Mouse (Mus musculus) kidney, postnatal 14 days (tissue): ENCODE results near the gene Kcnd3.

Experiments
- DNase-seq: peaks from one replicate; pipeline ENCODE4 v3.0.0; 2022; ENCODE audit warnings: mixed read lengths

The Kcnd3 gene

DNA sequence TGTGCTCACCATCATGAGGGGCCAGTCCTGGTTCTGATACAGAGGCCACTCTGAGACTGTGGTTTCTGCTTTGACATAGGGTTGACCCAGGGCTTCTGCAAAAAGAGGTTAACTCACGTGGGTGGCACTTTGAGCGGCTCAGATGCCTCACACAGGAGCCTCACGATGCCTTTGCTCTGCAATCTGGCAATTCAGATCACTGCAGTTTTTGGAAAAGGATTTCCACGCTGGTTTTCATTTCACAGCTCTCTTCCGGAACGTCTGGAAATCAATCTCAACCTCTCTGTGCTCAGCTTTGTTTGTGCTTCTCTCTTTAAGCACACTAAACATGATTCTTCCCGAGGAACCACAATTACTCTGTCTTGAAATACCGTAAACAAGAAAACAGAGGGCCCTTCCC lies 14.4 kb downstream of the Kcnd3 start:
- DNase-seq: no peak

DNA sequence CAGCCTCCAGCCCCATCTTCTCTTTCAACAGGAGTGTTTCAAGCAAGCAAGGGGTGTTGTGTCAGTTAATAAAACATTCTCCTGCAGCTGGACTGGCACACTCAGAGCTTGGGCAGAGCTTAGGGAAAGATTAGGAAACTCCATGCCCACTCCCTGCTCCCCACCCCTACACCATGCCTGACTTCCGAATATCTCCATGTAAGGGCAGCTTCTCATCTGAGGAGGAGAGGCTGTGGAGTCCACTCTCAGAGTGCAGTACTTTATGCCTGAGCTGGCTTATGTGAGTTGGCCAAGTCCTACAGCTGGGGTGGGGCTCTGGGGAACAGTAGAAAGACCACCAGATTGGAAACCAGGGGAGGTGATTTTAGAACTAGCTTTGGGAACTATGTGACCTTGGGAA lies 20.4 kb downstream of the Kcnd3 start:
- no peak for DNase-seq

DNA sequence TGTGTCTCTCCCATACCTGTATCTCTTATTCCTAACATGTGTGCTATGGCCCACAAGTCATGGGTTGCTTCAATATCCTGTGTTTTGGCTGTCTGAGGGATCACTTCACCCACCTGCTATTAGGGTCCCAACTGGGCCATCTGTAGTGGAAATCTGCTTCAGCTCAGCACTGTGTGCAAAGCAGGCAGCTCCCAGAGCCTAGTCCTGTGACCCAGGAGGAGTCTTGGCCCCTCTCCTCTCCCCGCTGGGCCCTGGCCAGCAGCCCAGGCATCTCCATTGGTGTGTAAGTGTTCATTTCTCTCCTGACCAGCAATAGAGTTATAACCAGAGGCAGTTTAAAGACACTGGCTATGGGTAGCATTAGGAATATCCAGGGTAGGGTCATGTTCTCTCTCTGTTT lies 24.3 kb downstream of the Kcnd3 start:
- DNase-seq: no peak

DNA sequence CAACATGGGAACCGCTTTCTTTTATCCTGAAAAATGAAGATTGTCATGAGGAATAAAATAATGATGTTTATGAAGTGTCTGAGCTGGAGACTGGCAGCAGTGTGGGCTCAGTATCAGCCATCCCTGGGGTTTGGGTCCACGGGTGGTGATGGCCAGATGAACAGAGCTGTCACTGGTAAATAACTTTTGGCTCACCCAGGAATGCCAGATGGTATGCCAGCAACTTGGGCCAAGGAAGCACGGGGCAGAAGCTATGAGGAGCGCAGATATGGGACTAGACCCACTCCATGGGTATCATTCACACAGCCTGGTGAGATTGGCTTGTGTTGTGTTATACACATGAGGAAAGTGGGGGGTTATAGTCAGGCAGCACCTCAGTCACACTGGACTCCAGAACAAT lies 26.7 kb downstream of the Kcnd3 start:
- no peak for DNase-seq

DNA sequence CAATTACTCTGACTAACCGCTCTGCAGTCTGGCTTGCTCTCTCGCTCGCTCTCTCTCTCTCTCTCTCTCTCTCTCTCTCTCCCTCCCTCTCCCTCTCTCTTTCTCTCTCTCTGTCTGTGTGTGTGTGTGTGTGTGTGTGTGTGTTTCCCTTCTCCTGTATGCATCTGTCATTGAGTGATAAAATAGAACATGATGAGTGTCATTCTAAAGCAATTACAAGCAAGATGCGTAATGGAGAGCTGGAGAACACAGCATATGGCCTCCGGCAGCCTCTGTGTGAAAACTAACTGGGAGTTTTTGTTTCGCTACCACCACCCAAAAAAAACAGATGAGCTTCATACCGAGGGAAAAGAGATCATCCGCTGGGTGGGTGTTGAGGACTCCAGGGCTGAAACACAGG lies 29.3 kb downstream of the Kcnd3 start:
- DNase-seq: no peak

DNA sequence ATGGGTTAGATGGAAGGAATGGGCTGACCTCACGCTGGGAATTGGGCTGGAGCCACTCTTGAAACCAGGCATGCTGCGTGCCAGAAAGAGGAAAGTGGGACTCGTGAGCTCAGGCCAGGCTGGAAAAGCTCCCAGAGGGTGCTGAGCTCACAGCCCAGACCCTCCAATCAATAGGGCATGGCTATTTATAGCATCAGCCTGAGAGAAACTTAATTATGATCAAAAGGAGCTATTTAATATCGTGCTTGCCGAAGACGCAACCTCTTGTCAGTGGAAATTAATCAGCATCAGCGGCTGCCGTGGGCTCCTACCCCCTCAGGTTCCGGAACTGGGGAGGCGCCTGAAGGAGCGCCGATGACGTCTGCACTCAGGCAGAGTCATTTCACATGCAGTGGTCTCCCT lies 31.5 kb downstream of the Kcnd3 start:
- no peak for DNase-seq

DNA sequence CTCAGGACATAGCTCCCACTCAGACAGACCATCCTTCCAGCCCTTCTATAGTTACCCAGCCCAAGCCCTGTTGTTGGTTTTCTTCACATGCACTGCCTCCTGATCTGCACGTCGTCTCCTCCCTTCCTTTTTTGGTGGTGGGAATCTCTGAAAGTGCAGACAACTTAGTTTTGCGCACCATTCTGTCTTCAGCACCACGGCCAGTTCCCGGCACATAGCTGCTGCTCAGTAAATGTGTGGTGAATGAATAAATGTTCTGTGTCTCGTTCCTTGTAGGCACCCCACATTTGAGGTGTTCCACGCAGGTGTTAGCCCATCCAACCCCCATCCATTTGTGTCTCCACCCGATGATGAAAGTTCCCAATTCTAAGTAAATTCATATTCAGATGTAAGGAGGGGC lies 35.0 kb downstream of the Kcnd3 start:
- peak; percentile 24 for DNase-seq

DNA sequence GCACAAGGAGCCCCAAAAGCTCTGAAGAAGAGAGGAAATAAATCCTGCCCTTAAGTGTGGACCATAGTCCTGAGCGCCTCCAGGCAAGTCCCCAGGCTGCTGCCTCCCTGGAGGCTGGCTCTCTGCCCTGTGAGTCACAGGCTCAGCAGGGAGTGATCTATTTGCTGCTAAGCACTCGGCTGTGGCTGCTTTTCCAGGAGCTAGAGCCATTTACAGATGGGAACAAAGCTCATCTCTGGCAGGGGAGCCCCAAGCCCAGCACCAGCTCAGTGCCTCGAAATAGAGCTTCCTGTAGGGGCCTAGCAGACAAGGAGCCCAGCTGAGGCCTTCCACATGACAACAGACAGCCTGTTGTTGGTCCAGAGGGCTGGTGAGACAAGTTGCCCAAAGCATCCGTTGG lies 37.5 kb downstream of the Kcnd3 start:
- DNase-seq: peak; percentile 38

DNA sequence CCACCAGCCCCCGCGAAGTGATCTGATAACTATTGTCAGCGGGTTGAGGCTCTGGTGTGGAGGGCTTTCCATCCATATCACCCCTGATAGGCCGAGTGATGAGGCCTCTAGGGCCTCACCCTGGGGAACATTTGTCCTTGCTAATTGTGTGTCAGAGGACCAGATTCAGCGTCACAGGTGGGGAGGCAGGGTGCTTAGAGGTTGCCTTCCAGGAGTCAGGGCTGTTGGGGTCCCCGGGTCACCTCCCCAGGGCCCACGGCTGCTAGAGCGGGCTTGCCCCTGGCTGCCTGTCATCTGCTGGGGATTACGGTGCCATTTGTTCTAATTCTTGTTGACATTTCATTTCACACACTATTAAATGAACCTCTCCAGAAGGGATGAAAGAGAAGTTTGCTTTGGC lies 42.8 kb downstream of the Kcnd3 start:
- no peak for DNase-seq

DNA sequence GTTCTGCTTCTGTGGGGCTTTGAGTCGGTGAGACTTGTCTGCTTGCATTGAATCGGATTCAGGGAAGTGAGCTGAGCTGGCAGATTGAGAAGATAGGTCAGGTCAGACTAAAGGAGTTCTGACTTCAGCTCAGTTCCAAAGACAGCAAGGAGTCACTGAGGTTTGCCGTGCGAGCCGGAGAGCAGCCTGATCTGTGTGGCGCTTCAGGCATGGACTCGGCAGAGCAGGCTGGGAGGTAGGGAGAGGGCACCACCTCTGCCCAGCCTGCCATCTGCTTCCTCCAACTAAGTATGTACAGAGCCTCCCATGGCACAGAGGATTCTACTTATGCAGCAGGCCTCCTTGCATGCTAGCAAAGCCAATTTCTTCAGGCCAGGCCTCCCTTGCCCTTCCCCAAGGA lies 44.1 kb downstream of the Kcnd3 start:
- no peak for DNase-seq

DNA sequence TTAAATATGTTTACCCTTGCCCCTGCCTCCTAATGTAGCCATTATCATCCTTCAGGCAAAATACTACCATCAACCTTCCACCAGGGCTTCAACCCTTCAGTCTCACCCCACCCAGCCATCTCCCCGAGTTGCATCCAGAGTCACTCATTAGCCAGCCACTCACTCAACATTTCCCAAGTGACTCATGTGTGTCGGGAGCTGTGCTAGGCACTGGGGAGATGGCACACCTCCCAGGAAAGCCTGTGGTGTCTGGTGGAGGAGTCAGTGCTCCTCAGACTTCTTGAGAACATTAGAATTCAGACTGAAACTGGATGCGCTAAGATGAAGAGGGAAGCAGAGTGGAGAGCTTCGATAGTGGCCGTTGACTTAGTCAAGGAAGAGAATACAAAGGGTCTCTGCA lies 44.8 kb downstream of the Kcnd3 start:
- no peak for DNase-seq

DNA sequence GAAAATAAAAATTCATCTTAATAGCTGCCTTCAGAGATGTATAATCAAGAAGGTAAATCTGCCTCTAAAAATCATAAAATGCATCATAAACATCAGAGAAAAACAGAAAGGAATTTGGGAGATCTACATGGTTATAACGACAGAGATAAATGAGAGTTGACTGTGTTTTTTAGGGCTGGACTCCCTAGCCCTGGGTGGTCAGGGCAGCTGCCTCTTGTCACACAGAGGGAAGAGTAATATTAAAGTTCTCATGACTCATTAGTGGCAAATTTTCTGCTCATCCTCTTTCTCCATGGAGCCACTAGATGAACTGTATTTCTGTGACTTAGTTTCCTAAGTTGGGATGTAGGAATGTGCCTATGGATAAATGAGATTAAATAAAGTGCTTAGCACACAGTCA lies 48.9 kb downstream of the Kcnd3 start:
- no peak for DNase-seq

DNA sequence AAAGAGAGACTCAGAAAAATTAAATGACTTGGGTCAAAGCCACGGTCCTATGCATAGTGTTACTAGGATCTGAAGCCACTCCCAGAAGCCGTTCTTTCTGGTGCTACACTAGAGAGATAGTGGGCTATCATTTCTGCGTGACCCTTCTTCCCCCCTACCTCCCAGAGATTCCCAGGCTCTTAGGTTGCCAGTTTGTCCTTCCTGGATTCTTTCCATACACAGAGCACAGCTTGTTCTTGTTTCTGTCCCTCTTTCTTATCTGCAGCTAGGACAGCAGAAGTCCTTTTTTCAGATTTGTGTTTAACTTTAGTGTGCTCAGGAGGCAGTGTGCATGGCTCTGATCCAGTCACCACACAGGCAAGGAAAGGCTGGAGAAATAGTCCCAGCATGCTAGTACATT lies 52.1 kb downstream of the Kcnd3 start:
- no peak for DNase-seq

DNA sequence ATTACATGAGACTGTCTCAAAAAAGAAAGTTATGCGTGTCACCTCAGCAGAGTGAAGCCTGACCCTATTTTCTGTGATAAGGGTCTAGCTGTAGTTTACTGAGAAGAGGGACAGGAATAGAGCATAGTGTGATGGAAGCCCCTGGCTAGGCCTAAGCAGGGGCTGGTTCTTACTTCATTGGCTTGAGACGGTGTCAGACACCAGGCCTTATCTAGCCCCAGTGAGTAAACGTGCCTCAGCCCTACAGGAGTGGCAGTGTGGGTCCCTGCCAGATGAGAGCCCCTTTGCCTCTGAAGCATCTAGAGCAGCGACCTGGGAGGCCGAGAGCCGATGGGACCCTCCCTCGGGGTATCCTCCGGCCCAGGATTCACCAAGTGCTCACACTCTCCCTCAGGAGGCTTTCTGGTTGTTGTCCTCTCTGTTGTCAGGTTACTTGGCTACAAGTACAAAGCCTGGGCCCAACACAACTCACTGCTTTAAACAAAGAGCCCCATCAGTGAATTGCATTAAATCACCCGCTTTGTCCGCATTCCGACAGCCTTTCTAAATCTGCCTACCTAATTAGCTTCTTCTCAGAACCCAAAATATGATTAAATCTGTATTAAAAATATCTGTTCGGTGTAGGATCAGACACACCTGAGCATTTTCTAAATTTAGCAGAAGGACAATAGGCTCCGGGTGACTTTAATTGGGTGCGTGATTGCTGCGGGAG lies 53.2 kb downstream of the Kcnd3 start:
- no peak for DNase-seq

DNA sequence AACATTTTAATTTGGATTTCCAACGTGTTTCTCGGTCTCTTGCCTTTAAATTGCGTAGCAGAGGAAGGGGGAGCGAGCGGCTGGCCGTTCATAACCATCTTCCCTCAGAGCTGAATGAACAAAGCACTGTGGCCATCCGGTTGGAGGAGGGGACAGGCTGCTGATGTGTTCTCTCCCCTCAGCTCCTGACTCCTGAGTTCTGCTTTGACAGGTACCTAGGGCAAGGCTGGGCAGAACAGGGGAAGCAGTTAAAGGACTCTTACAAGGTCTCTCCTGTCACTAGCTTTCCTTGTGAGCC lies 53.7 kb downstream of the Kcnd3 start:
- no peak for DNase-seq

DNA sequence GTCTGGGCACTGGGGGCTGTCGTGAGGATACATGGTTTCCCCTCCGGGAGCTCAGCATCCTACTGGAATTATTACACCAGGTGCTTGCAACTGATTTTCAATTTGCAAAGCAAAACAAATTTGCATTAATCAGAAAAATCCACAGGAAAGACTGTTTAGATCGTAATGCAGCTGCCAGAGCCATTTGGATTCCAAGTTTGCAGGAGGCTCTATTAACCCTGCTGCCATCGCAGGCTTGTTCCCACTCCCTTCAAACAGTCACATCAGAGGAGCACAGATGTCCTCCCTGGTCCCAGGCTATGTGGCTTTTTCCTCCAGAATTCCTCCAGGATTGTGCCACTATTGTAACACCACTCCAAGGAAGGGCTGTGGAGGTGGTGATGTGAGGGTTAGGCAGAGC lies 54.5 kb downstream of the Kcnd3 start:
- DNase-seq: no peak

DNA sequence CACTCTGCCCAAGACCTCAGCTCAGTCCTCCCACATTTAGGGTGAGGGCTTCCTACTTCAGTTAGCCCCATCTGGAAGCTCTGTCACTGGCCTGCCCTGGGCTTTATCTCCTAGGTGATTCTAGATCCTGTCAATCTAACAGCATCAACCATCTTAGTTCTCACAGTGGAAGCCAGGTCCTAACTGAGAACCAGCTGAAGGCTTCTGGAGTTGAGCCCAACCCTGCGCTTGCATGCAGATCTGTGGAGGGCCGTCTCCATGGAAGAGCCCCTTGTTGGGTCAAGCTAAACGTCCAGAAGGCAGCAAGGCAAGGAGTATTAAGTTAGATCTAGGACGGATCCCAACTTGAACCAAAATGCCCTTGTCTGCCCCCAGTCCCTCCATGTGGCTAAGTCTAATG lies 57.2 kb downstream of the Kcnd3 start:
- no peak for DNase-seq

DNA sequence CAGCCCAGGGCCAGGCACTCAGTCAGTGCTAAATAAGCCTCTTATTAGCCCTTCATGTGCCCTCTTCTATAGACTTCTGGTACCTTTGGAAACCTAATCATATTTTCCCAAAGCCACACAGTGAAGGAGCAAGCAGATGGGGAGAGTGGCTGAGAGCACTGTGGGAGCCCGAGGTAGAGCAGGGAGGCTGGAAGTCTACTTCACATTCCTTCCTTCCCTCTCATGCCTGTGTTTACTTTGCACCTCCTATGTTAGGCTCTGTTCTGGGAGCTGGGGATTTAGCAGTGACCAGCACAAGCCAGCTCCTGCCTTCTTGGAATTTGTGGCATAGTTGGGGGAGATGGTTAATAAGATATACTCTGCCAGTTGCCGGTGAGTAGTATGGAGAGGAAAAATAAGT lies 59.7 kb downstream of the Kcnd3 start:
- no peak for DNase-seq

DNA sequence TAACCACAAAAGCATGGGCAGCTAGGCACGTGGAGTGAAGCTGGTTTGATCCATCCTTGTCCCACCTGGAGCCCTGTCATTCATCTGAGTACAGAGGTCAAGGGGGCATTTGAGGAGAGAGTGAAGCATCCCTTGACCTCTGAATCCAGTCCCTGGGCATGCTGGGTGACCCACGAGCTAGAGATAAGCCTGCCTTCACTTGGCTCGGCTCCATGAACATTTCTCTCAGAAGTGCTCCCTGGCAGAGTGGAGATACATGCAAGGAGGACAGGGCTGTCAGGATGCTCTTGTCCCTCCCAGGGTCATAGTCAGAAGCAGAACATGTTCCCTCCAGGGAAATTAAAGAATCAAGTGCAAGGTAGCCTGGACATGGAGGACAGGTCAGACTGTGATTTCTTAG lies 62.1 kb downstream of the Kcnd3 start:
- DNase-seq: no peak

DNA sequence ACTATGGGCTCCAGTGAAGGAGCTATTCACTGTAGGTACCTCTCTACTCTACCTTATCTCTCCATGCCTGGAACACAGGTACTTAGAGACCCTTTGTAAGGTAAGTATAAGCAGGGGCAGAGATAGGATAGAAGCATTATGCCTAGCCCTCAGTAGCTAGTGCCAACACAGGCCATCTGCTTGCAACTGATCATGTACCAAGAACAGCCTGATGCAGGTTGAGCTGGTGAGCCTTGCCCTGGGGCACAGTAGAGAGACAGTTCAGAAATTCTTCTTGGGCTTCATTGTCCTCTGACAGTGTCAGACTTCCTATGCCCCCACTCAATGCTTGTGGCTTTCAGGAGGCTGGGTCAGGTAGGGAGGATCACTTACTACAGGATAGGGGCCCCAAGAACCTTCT lies 62.9 kb downstream of the Kcnd3 start:
- no peak for DNase-seq

DNA sequence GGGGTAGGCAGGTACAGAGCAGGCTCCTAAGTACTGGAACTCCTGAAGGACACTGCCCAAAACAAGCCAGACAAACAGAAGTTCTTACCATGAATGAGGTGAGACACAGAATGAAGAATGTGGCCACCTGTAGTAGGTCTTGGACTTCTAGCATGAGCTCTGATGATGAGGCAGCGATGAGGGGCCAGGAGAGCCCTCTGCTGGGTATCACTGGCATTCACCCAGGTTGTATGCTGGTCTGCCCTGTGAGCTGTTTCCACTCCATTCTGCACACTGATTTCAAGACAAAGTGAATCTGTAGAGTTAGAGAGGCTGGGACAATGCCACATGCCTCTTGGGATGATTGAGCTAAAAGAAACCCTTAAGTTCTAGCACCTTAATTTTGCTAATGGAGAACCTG lies 63.5 kb downstream of the Kcnd3 start:
- no peak for DNase-seq

DNA sequence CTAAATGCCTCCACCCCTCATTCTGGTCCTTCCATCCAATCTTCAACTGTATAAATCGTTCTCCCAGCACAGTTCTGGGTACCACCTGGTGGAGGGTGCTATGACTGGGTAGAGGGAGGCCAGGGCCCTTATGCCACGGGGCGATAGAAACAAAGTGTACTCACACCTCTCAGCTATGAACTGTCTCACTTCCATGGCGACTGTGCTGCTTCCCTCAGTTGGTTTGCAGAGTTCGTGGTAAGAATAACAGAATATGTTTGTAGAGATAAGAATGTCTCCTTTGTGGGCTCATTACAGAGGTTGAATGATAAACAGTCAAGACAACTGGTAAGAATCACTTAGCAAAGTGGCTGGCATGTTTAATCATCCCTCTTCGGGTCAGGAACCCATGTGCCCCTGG lies 68.3 kb downstream of the Kcnd3 start:
- no peak for DNase-seq

DNA sequence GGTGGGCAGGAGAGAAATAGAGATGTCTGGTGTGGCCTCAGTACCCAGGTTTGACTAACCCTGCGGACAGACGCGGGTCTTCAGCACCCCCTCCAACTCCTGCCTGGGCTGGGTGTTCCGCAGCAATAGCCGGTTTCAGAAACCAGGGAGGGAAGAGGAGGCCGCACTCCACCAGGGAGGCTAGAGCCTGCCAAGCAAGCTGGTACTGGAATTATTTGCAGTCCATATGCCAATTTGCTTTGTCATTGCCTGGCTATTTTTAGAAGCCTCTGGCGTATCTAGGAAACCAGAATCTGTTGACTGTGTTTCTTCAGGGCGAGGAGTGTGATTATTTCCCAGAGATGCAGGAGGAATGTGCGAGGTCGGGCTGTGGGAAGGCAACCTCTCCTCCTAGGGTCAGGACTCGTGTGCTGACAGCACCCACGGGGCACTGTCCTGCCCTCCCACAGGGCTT lies 69.1 kb downstream of the Kcnd3 start:
- no peak for DNase-seq

DNA sequence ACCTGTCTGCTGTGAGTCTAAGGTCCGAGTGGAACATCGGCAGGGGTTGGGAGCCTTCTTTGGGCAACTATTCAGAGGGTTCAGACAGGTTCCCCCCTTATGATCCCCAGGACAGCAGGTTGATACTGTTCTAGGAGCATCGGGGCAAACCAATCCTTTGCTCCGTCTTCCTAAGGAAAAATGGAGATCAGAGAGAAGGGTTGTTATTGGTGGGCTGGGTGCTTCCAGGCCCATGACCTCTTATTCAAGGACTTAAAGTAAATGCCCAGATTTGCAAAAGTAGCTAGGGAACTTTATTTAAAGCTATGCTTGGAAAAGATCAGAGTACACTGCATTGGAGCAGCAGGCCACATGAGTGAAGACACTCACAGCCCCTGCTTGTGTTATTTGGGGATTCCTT lies 69.5 kb downstream of the Kcnd3 start:
- DNase-seq: no peak

DNA sequence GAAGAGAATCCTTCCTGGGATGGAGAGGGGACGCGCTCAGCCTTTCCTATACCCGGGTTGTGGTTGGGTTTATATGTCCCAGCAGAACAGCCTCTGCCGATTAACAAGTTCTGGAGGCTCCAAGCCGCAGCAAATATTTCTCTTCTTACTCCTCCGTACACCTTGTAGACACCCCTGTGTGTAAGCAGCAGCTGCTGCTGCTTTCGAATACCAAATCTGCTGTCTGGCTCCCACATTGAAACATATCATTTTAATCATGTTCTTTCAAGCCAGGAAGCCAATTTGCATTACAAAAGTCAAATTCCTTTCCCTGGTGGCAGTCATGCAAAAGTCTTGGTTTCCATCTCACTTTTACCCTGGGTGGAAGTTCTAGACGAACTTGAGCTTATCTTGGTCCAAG lies 76.7 kb downstream of the Kcnd3 start:
- DNase-seq: no peak

DNA sequence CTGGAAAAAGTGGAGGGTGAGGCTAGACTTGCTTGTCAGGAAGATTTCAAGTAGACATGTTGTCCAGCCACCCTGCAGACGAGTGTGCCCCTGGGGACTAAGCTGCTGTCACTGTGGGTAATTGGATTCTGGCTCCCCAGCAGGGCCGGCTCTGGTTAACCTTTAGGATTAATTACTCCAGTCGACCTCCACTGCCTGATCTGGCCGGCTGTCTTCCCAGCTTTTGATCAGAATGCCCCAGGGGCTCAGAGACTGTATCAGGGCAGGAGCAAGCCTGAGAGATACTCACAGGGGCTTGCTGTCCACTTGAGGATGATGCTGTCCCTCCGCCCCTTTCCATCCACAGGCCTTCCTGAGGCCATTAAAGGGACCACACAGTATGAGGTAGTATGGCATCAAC lies 77.6 kb downstream of the Kcnd3 start:
- DNase-seq: no peak
